12 mouse cellular contexts compared by ENCODE assay signal in genomic region chr1:163309466-163309865, GRCm38 (mm10). TPM values are rescaled to one million over a fixed set of nuclear protein-coding genes. Genes with fewer than 3 reads are reported as not detected.
DNase-seq lines count a peak whose midpoint lies in the region; ATAC-seq lines count a peak whose summit lies in the region.
"Had no signal": no experiment of that assay in that cellular context is flagged by ENCODE, and none has a peak within 500 bp of the region (broad histone marks: within the 10 kb centered on the region; RNA-seq: fewer than 3 reads in every experiment).

No protein-coding gene starts in this region.

- DNase-seq in heart, postnatal 10 days, result no peak
- peak; percentile 24 for DNase-seq in ES-CJ7 (ENCODE audit: low read depth, low spot score)
- DNase-seq in embryonic facial prominence, embryonic 10.5 days (ENCODE audit: low spot score), result peak; percentile 51
- no peak for DNase-seq in left cerebral cortex, adult 18-20 months (ENCODE audit: low spot score in 2 of 2)
- DNase-seq in MN1 (ENCODE audit: low spot score), result no peak
- DNase-seq in layer of hippocampus, postnatal 25 days (ENCODE audit: extremely low spot score in 1 of 2, low spot score in 1 of 2), result no peak
- DNase-seq: cerebellum, adult 9-11 months; kidney, postnatal 25 days; right cerebral cortex, postnatal 14 days had no signal

- intact Hi-C loops in heart, postnatal 10 days (cut with DNase I), result no loop called here

- no peak overlapping the region; the same call in 1 of the 2 replicates for H3K4me3 ChIP-seq in heart, embryonic 12.5 days
- peak overlapping the region; percentile 72 for H3K4me3 ChIP-seq in embryonic facial prominence, embryonic 10.5 days
- peak overlapping the region; percentile 95 for H3K4me3 ChIP-seq in limb, embryonic 12.5 days (replicated peaks)
- H3K4me3 ChIP-seq: stomach, embryonic 15.5 days had no signal

- H3K27ac ChIP-seq in heart, embryonic 12.5 days (ENCODE audit: poor library complexity, severe bottlenecking), result no peak overlapping the region
- H3K27ac ChIP-seq in embryonic facial prominence, embryonic 10.5 days (replicated peaks), result peak overlapping the region; percentile 99
- H3K27ac ChIP-seq in limb, embryonic 12.5 days, result peak overlapping the region; percentile 100
- H3K27ac ChIP-seq: stomach, embryonic 15.5 days had no signal

- no peaks in the 10 kb centered on the region for H3K36me3 ChIP-seq in heart, embryonic 12.5 days
- H3K36me3 ChIP-seq in embryonic facial prominence, embryonic 10.5 days (replicated peaks), result peaks cover 27% of the 10 kb centered on the region
- H3K36me3 ChIP-seq in limb, embryonic 12.5 days, result peaks cover 28% of the 10 kb centered on the region; the same call in 1 of the 2 replicates
- H3K36me3 ChIP-seq: stomach, embryonic 15.5 days had no signal

- no peaks in the 10 kb centered on the region for H3K9me3 ChIP-seq in heart, embryonic 12.5 days (replicated peaks)
- H3K9me3 ChIP-seq in embryonic facial prominence, embryonic 10.5 days, result no peaks in the 10 kb centered on the region
- H3K9me3 ChIP-seq in limb, embryonic 12.5 days, result no peaks in the 10 kb centered on the region
- H3K9me3 ChIP-seq: stomach, embryonic 15.5 days had no signal

- peak overlapping the region; percentile 64 for H3K4me2 ChIP-seq in heart, embryonic 12.5 days
- peak overlapping the region; percentile 83 for H3K4me2 ChIP-seq in limb, embryonic 12.5 days

- 11% methylated on average over 2 of the region's 2 CpGs for WGBS in heart, embryonic 12.5 days
- 4% methylated on average over 2 of the region's 2 CpGs for WGBS in embryonic facial prominence, embryonic 10.5 days
- WGBS in limb, embryonic 12.5 days, result 1% methylated on average over 2 of the region's 2 CpGs

- H3K9ac ChIP-seq in heart, embryonic 12.5 days, result no peak overlapping the region
- peak overlapping the region; percentile 100 for H3K9ac ChIP-seq in limb, embryonic 12.5 days (replicated peaks)
- H3K9ac ChIP-seq: stomach, embryonic 15.5 days had no signal

- H3K27me3 ChIP-seq in heart, embryonic 12.5 days (replicated peaks), result peaks cover 43% of the 10 kb centered on the region
- H3K27me3 ChIP-seq in embryonic facial prominence, embryonic 10.5 days (replicated peaks; ENCODE audit: low read depth, poor library complexity, severe bottlenecking), result peaks cover 62% of the 10 kb centered on the region
- H3K27me3 ChIP-seq in limb, embryonic 12.5 days, result no peaks in the 10 kb centered on the region

- H3K4me1 ChIP-seq in heart, embryonic 12.5 days (replicated peaks), result peaks cover 9% of the 10 kb centered on the region; the same call in 1 of the 2 replicates
- peaks cover 54% of the 10 kb centered on the region for H3K4me1 ChIP-seq in embryonic facial prominence, embryonic 10.5 days
- H3K4me1 ChIP-seq in limb, embryonic 12.5 days (replicated peaks), result peaks cover 50% of the 10 kb centered on the region

- ATAC-seq in heart, embryonic 12.5 days (ENCODE audit: insufficient number of reproducible peaks, low FRiP score), result no peak
- no peak for ATAC-seq in limb, embryonic 12.5 days (ENCODE audit: insufficient number of reproducible peaks, insufficient read depth, low FRiP score, low TSS enrichment, low read depth)

RNA-seq across cellular contexts. Expression of gene Prrx1, which starts 4.0 kb away (rescaled TPM):
- polyA plus RNA-seq in heart, embryonic 12.5 days (2016; fragmentation: Nextera tagmentation; extraction: Ambion mirVana), result 7.5 and 9.4 TPM in 2 replicates
- 10 to 100 TPM; 34.9 to 45.4 TPM for total RNA-seq in heart, postnatal 10 days (2021)
- 128 TPM in 2 replicates for polyA plus RNA-seq in embryonic facial prominence, embryonic 10.5 days (2016; fragmentation: Nextera tagmentation; extraction: Ambion mirVana)
- 194 and 204 TPM in 2 replicates for polyA plus RNA-seq in limb, embryonic 12.5 days (2016; fragmentation: Nextera tagmentation; extraction: Ambion mirVana)
- total RNA-seq in left cerebral cortex, adult 18-20 months (2021), result 1 to 10 TPM; 5.9 to 6.1 TPM
- 1 to 10 TPM; 5.3 to 6.6 TPM for total RNA-seq in layer of hippocampus, postnatal 25 days (2021)

Comparison
In these comparisons a context has a peak if more than half of its experiments do, and no peak if none do; other contexts are left out.
1. DNase-seq: peak in ES-CJ7 (single experiment) and embryonic facial prominence, embryonic 10.5 days (single experiment); none in heart, postnatal 10 days (0 of 2), left cerebral cortex, adult 18-20 months (0 of 2), MN1 (single experiment) and layer of hippocampus, postnatal 25 days (0 of 2).
2. RNA of gene Prrx1, which starts 4.0 kb away (total RNA-seq): 34.9 to 45.4 TPM in heart, postnatal 10 days; 5.3 to 6.6 TPM in layer of hippocampus, postnatal 25 days and 5.9 to 6.1 TPM in left cerebral cortex, adult 18-20 months; every median in the first group is over 4 times any median in the second.